Mouse (Mus musculus): ENCODE results near the gene Gabbr2. TPM values are rescaled to one million over a fixed set of nuclear protein-coding genes. Genes with fewer than 3 reads are reported as not detected.

The Gabbr2 gene
- polyA plus RNA-seq, 1 experiment: not detected

DNA sequence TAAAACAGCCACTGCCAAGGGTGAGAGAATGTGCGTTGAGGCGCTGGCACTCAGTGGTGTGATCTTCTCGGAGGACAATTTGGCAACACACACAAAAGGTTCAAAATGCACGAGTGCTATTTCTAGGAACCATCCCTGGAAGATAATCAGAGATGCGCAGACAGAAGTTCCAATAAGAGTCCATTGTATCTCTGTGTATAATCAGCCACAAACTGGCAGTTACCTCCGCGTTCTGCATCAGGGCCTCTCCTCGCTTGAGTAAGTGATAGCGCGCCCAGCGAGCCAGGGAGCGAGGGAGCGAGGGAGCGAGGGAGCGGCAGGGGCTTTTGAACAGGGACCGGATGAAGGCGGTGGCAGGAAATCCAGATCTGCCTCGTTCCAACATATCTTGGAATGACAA lies 155.6 kb downstream of the Gabbr2 start:
- H3K4me3 ChIP-seq (replicated peaks): no peak overlapping the region
- H3K36me3 ChIP-seq (ENCODE audit: control insufficient read depth): no peaks in the 10 kb centered on the region
- no peaks in the 10 kb centered on the region for H3K27me3 ChIP-seq (ENCODE audit: control insufficient read depth)
- no peak for TF ChIP-seq TAL1 (IDR thresholded peaks at IDR 0.05; ENCODE audit: low read length)
- TF ChIP-seq GATA1 (IDR thresholded peaks at IDR 0.05; ENCODE audit: low read length): no peak
- H3K9me3 ChIP-seq (ENCODE audit: control insufficient read depth, low read length): no peaks in the 10 kb centered on the region
- peaks cover 39% of the 10 kb centered on the region for H3K4me1 ChIP-seq (ENCODE audit: control insufficient read depth)

DNA sequence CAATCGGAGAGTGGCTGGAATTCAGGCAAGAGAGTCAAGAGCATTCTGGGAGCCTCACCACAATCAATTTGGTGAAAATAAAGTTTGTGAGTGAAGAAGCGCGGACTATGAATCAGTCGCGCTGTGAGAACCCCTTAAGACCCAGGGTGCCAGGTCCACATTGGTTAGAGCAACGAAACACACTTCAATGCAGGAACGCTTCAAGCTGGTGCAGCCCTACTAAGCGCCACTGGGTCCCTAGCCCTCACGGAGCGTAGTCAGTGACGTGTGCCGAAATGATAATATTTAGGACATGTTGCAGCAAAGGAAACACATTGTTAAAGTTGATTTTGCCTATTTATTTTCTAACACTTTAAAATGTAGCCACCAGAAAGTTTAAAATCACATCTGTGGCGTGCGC lies 156.6 kb downstream of the Gabbr2 start:
- TF ChIP-seq GATA1 (IDR thresholded peaks at IDR 0.05; ENCODE audit: low read length) (no peak), TAL1 (IDR thresholded peaks at IDR 0.05; ENCODE audit: low read length) (no peak)
- Histone ChIP-seq H3K4me1 (ENCODE audit: control insufficient read depth) (peaks cover 39% of the 10 kb centered on the region), H3K27me3 (ENCODE audit: control insufficient read depth) (peaks cover 2% of the 10 kb centered on the region), H3K4me3 (replicated peaks) (no peak overlapping the region), H3K9me3 (ENCODE audit: control insufficient read depth, low read length) (no peaks in the 10 kb centered on the region), H3K36me3 (ENCODE audit: control insufficient read depth) (no peaks in the 10 kb centered on the region)

DNA sequence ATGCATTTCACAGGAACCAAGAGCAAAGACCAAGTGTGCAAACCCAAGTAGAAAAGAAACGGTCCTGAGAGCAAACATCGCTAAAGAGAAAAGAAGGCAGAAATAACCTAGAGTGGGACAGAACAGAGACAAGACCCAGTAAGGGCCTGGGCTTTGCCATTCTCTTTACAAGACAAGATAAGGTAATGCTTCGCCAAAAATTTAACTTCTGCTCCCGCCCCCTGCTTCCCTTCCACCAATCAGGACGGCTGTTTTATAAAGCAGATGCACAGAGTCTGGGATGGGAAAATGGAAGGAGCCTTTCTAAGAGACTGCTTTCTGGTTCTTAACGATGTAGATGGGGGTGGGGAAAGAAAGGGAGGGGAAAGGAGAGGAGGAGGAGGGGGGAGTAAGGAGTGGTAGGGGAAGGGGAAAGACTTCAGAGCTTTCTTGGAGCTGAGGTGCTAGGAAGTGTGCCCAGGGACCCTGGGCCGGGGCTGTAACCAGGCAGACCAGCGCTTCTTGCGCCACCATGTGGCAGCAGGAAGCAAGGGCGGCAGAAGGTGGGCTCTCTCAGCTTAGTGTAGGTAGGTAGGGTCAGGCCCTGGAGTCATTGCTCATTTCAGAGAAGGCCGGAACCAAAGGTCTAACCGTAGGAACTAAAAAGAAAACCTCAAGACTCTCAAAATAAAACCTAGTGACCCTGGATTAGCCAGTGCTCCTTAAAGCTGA lies 158.7 kb downstream of the Gabbr2 start:
- H3K36me3 ChIP-seq (ENCODE audit: control insufficient read depth): no peaks in the 10 kb centered on the region
- TF ChIP-seq TAL1 (IDR thresholded peaks at IDR 0.05; ENCODE audit: low read length) (no peak), GATA1 (IDR thresholded peaks at IDR 0.05; ENCODE audit: low read length) (no peak)
- peaks cover 5% of the 10 kb centered on the region for H3K27me3 ChIP-seq (ENCODE audit: control insufficient read depth)
- peaks cover 41% of the 10 kb centered on the region for H3K4me1 ChIP-seq (ENCODE audit: control insufficient read depth)
- H3K4me3 ChIP-seq (replicated peaks): no peak overlapping the region
- no peaks in the 10 kb centered on the region for H3K9me3 ChIP-seq (ENCODE audit: control insufficient read depth, low read length)

DNA sequence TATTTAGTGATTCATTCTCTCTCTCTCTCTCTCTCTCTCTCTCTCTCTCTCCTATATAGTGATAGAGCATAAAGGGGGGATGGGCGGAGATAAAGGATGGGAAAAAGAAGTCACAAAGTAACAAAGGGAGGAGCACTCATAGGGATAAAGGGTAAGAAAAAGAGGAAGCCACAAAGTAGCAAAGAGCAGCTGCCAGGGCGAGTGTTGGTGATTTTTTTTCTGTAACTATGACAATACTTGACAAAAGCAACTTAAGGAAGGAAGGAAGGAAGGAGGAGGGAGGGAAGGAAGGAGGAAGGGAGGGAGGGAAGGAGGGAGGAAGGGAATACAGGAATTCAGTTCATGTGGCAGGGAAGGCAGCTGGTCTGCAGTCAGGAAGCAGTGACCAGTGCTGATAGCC lies 162.0 kb downstream of the Gabbr2 start:
- Histone ChIP-seq H3K36me3 (ENCODE audit: control insufficient read depth) (no peaks in the 10 kb centered on the region), H3K4me3 (replicated peaks) (no peak overlapping the region), H3K27me3 (ENCODE audit: control insufficient read depth) (peaks cover 5% of the 10 kb centered on the region), H3K9me3 (ENCODE audit: control insufficient read depth, low read length) (no peaks in the 10 kb centered on the region), H3K4me1 (ENCODE audit: control insufficient read depth) (peaks cover 22% of the 10 kb centered on the region)
- TF ChIP-seq TAL1 (IDR thresholded peaks at IDR 0.05; ENCODE audit: low read length) (no peak), GATA1 (IDR thresholded peaks at IDR 0.05; ENCODE audit: low read length) (no peak)

DNA sequence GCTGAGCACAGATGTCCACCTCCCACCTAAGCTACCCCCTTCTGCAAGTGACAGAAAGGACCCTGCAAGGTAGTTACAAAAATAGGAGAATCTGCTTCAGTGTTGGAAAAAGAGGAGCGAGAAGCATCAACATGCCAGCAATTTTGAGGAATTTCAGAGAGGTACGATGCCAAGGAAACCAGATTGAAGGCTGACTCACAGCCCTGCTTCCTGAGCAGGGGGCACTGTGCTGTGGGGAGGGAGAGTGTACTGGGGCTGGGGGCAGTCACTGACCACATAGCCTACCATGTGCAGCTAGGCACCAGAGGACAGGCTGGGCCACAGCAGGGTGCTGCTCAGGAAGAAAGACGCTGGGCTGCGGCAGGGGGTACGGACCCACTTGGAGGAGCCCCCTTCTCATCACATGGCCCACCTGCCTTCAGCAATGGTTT lies 163.5 kb downstream of the Gabbr2 start:
- no peak overlapping the region for H3K4me3 ChIP-seq (replicated peaks)
- peaks cover 5% of the 10 kb centered on the region for H3K27me3 ChIP-seq (ENCODE audit: control insufficient read depth)
- H3K36me3 ChIP-seq (ENCODE audit: control insufficient read depth): no peaks in the 10 kb centered on the region
- H3K4me1 ChIP-seq (ENCODE audit: control insufficient read depth): peaks cover 13% of the 10 kb centered on the region
- H3K9me3 ChIP-seq (ENCODE audit: control insufficient read depth, low read length): no peaks in the 10 kb centered on the region
- TF ChIP-seq GATA1 (IDR thresholded peaks at IDR 0.05; ENCODE audit: low read length) (no peak), TAL1 (IDR thresholded peaks at IDR 0.05; ENCODE audit: low read length) (no peak)

DNA sequence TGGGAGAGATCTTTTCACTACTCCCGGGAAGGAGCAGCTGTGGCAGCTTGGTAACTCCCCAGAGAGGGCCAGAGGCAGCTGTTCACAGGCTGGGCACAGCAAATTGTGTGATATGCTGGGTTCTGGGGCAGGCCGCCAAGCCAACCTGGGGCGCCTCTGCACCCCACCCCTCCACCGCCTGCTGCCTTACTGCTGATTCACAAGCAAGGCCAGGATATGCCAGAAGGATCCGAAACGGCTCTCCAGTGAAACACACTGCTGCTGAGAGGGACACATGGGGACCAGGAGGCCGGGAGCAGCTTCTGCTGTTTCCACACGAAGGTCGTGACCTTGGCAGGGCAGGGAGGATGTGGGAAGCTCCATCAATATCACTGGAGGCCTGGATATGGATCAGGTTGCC lies 164.2 kb downstream of the Gabbr2 start:
- no peaks in the 10 kb centered on the region for H3K36me3 ChIP-seq (ENCODE audit: control insufficient read depth)
- H3K27me3 ChIP-seq (ENCODE audit: control insufficient read depth): peaks cover 9% of the 10 kb centered on the region
- H3K9me3 ChIP-seq (ENCODE audit: control insufficient read depth, low read length): no peaks in the 10 kb centered on the region
- TF ChIP-seq GATA1 (IDR thresholded peaks at IDR 0.05; ENCODE audit: low read length) (no peak), TAL1 (IDR thresholded peaks at IDR 0.05; ENCODE audit: low read length) (no peak)
- H3K4me3 ChIP-seq (replicated peaks): no peak overlapping the region
- H3K4me1 ChIP-seq (ENCODE audit: control insufficient read depth): peaks cover 7% of the 10 kb centered on the region

DNA sequence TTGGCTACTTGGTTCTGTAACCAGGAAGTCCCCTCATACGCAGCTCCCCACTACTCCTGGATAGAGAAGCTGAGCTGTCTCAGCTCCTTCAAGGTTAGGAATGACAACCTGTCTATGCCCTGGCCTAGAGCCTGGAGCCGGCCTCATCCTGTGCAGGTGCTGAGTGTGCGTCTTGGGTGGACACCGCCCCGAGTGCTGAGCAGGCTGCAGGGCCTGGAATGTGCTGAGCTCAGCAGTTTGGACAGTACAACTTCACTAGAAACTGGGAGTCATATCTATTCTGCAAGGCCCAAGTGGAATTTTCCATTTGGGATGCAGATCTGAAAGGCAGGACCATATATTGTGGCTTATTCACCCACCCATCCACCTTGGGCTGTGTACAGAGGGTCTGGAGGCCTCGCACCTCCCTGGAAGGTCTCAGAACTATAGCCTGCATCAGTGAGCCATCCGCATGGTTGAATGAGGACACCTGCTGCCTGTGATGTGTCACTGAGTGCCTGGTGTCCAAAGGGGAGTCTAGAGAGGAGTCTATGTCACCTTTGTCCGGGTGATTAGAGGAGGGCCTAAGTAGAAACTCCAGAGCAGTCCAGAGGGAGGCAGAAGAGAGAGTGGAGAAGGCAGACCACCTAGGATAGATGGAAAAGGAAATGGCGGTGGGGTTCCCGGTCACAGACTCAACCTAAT lies 165.7 kb downstream of the Gabbr2 start:
- no peak overlapping the region for H3K4me3 ChIP-seq (replicated peaks)
- H3K36me3 ChIP-seq (ENCODE audit: control insufficient read depth): no peaks in the 10 kb centered on the region
- peaks cover 6% of the 10 kb centered on the region for H3K4me1 ChIP-seq (ENCODE audit: control insufficient read depth)
- no peaks in the 10 kb centered on the region for H3K9me3 ChIP-seq (ENCODE audit: control insufficient read depth, low read length)
- TF ChIP-seq GATA1 (IDR thresholded peaks at IDR 0.05; ENCODE audit: low read length) (no peak), TAL1 (IDR thresholded peaks at IDR 0.05; ENCODE audit: low read length) (no peak)
- H3K27me3 ChIP-seq (ENCODE audit: control insufficient read depth): peaks cover 9% of the 10 kb centered on the region

DNA sequence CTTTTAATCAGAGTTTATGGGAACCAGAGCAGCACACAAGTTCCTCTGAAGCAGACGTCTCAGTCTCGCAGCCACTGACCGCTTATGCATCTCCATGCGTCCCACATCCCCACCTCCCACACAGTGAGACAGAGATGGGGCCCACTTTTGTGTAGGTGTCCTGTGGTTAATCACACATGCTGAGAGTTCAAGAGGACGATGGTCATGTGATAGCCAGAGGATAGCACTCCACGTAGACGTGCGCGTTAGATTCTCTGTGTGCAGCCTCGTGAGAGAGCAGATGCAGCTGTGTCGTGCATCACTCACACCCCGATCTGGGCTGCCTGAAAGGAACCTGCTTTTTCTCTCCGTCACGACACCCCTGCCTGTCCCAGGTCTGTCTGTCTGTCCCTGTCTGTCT lies 167.9 kb downstream of the Gabbr2 start:
- peaks cover 4% of the 10 kb centered on the region; the same call in 1 of the 2 replicates for H3K27me3 ChIP-seq (ENCODE audit: control insufficient read depth)
- H3K4me3 ChIP-seq (replicated peaks): no peak overlapping the region
- H3K9me3 ChIP-seq (ENCODE audit: control insufficient read depth, low read length): no peaks in the 10 kb centered on the region
- H3K36me3 ChIP-seq (ENCODE audit: control insufficient read depth): no peaks in the 10 kb centered on the region
- TF ChIP-seq TAL1 (IDR thresholded peaks at IDR 0.05; ENCODE audit: low read length) (no peak), GATA1 (IDR thresholded peaks at IDR 0.05; ENCODE audit: low read length) (no peak)
- H3K4me1 ChIP-seq (ENCODE audit: control insufficient read depth): peaks cover 4% of the 10 kb centered on the region; the same call in 1 of the 2 replicates

DNA sequence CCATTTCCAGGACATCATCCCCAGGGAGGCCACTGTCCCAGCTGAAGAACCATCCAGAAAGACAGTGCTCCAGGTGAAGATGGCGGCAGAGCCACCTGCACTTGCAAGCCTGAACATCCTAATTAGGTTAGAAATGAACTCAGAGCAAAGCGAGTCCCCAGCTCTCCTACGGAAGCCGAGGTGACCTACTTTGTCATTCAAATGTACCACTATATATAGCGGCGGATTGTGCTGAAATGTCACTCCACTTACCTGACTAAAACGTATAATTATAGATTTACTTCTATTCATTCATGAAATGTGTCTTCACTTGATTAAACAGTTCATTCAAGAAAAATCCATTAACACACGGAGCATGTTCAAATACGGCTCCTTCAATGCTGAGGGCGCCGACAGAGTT lies 170.0 kb downstream of the Gabbr2 start:
- Histone ChIP-seq H3K4me1 (ENCODE audit: control insufficient read depth) (no peaks in the 10 kb centered on the region; the same call in 1 of the 2 replicates), H3K27me3 (ENCODE audit: control insufficient read depth) (peaks cover 4% of the 10 kb centered on the region; the same call in 1 of the 2 replicates), H3K4me3 (replicated peaks) (no peak overlapping the region), H3K9me3 (ENCODE audit: control insufficient read depth, low read length) (no peaks in the 10 kb centered on the region), H3K36me3 (ENCODE audit: control insufficient read depth) (no peaks in the 10 kb centered on the region)
- TF ChIP-seq GATA1 (IDR thresholded peaks at IDR 0.05; ENCODE audit: low read length) (no peak), TAL1 (IDR thresholded peaks at IDR 0.05; ENCODE audit: low read length) (no peak)

Measured in erythroblast, embryonic 14.5 days (primary cell).